Mouse (Mus musculus): ENCODE data around the gene Mlxip. TPM values are rescaled to one million over a fixed set of nuclear protein-coding genes. Genes with fewer than 3 reads are reported as not detected.
A peak's percentile ranks its signal among the peaks of the same experiment; 100 is the strongest.

Gene Mlxip
- polyA plus RNA-seq, 1 experiment from 2014 or later, result 15.2 TPM

- no peaks in the 10 kb centered on the region for H3K27me3 ChIP-seq (replicated peaks; ENCODE audit: control insufficient read depth, insufficient read depth, low read length)
- H3K9ac ChIP-seq (ENCODE audit: low read depth, low read length), result no peak overlapping the region
- 85% methylated on average over 6 of the region's 6 CpGs for whole genome bisulfite sequencing
- H3K36me3 ChIP-seq (ENCODE audit: control insufficient read depth, insufficient read depth, low read length), result peaks cover 42% of the 10 kb centered on the region
- H3K4me3 ChIP-seq (ENCODE audit: low read length), result no peak overlapping the region
- no peak for ATAC-seq
- no peak overlapping the region for H3K4me2 ChIP-seq (ENCODE audit: low read length)
- no peak overlapping the region for H3K27ac ChIP-seq (ENCODE audit: low read depth, low read length)
- no peaks in the 10 kb centered on the region for H3K4me1 ChIP-seq (ENCODE audit: control insufficient read depth, insufficient read depth, low read depth, low read length)
- no peaks in the 10 kb centered on the region for H3K9me3 ChIP-seq (ENCODE audit: control insufficient read depth, low read length)
Measured at GRCm38 (mm10) chr5:123359431-123359830, 35.2 kb upstream of the Mlxip start.

GRCm38 (mm10) chr5:123362911-123363310, 31.7 kb upstream of the Mlxip start:
- peaks cover 26% of the 10 kb centered on the region for H3K36me3 ChIP-seq (ENCODE audit: control insufficient read depth, insufficient read depth, low read length)

DNA sequence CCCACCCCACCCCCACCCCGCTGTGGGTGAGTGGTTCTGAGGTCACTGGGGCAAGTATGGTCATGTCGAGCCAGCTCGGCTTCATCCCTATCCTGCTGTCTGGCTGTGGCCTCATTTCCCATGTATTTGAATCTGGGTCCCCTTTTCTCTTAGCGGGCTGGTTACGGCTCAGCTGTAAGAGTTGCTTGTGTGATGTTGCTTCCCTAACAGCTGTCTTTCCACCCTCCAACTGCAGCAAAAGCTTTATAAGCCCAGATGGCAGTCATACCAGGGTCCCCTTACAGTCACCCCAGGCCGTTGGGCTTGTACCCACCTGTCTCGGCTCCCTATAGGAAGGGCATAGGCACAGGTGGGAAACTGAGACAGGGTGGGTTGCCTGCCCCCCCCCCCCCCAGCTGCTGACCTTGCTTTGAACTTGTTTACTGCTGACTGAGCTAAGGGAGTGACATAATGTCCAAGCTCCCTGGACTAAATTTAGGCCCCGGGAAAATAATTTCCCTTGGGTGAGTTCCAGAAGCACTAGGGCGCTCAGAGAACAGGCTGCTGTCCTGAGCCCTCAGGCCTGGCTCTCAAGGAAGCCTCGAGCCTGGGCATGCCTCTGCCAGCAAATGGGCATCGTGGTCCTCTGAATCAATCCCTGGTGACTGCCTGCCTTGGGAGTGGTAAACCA, 30.2 kb upstream of the Mlxip start:
- Histone ChIP-seq H3K36me3 (ENCODE audit: control insufficient read depth, insufficient read depth, low read length) (peaks cover 25% of the 10 kb centered on the region), H3K4me2 (ENCODE audit: low read length) (no peak overlapping the region), H3K9me3 (ENCODE audit: control insufficient read depth, low read length) (no peaks in the 10 kb centered on the region), H3K4me1 (ENCODE audit: control insufficient read depth, insufficient read depth, low read depth, low read length) (no peaks in the 10 kb centered on the region), H3K9ac (ENCODE audit: low read depth, low read length) (no peak overlapping the region), H3K27ac (ENCODE audit: low read depth, low read length) (peak overlapping the region; percentile 49), H3K4me3 (ENCODE audit: low read length) (no peak overlapping the region), H3K27me3 (replicated peaks; ENCODE audit: control insufficient read depth, insufficient read depth, low read length) (no peaks in the 10 kb centered on the region)
- ATAC-seq, result no peak; the same call in 1 of the 2 replicates
- WGBS, result 79% methylated on average over 11 of the region's 11 CpGs

More at GRCm38 (mm10) chr5:123362911-123363310, 31.7 kb upstream of the Mlxip start:
- no peaks in the 10 kb centered on the region for H3K9me3 ChIP-seq (ENCODE audit: control insufficient read depth, low read length)
- H3K27ac ChIP-seq (ENCODE audit: low read depth, low read length), result no peak overlapping the region
- WGBS, result 86% methylated on average over 4 of the region's 4 CpGs
- H3K4me3 ChIP-seq (ENCODE audit: low read length), result no peak overlapping the region
- no peak overlapping the region for H3K9ac ChIP-seq (ENCODE audit: low read depth, low read length)
- H3K4me2 ChIP-seq (ENCODE audit: low read length), result no peak overlapping the region
- H3K4me1 ChIP-seq (ENCODE audit: control insufficient read depth, insufficient read depth, low read depth, low read length), result no peaks in the 10 kb centered on the region
- no peak for ATAC-seq
- no peaks in the 10 kb centered on the region for H3K27me3 ChIP-seq (replicated peaks; ENCODE audit: control insufficient read depth, insufficient read depth, low read length)

- H3K27me3 ChIP-seq (replicated peaks; ENCODE audit: control insufficient read depth, insufficient read depth, low read length), result no peaks in the 10 kb centered on the region
- 77% methylated on average over 13 of the region's 13 CpGs for WGBS
- H3K9ac ChIP-seq (ENCODE audit: low read depth, low read length), result no peak overlapping the region
- H3K4me3 ChIP-seq (ENCODE audit: low read length), result no peak overlapping the region
- H3K36me3 ChIP-seq (ENCODE audit: control insufficient read depth, insufficient read depth, low read length), result peaks cover 43% of the 10 kb centered on the region
- H3K4me2 ChIP-seq (ENCODE audit: low read length), result no peak overlapping the region
- no peak overlapping the region for H3K27ac ChIP-seq (ENCODE audit: low read depth, low read length)
- no peaks in the 10 kb centered on the region for H3K4me1 ChIP-seq (ENCODE audit: control insufficient read depth, insufficient read depth, low read depth, low read length)
- no peak; the same call in 1 of the 2 replicates for ATAC-seq
- H3K9me3 ChIP-seq (ENCODE audit: control insufficient read depth, low read length), result no peaks in the 10 kb centered on the region
Measured at GRCm38 (mm10) chr5:123368869-123369488, 25.6 kb upstream of the Mlxip start.

DNA sequence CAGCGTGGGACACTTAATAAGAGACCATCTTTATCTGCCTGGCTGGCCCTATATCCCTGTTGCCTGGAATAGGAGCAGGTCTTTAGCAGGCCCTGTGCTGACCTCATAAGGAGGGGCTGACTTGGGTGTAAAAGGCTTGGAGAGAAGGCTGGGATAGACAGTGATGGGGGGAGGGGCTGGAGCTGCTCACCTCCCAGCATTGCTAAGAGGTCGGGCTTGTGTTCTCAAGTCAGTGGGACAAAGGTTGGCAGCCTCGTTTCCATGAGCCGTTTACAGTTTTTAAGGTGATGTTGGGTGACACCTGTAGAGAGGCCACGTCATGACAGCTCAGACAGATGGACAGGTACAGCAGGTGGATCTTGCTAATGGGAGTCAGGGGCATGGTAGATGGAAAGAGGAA, 24.5 kb upstream of the Mlxip start:
- no peaks in the 10 kb centered on the region for H3K27me3 ChIP-seq (replicated peaks; ENCODE audit: control insufficient read depth, insufficient read depth, low read length)
- no peak for ATAC-seq
- no peak overlapping the region for H3K4me3 ChIP-seq (ENCODE audit: low read length)
- no peak overlapping the region for H3K4me2 ChIP-seq (ENCODE audit: low read length)
- H3K36me3 ChIP-seq (ENCODE audit: control insufficient read depth, insufficient read depth, low read length), result peaks cover 43% of the 10 kb centered on the region
- WGBS, result 91% methylated on average over 5 of the region's 5 CpGs
- H3K9ac ChIP-seq (ENCODE audit: low read depth, low read length), result no peak overlapping the region
- H3K9me3 ChIP-seq (ENCODE audit: control insufficient read depth, low read length), result no peaks in the 10 kb centered on the region
- H3K27ac ChIP-seq (ENCODE audit: low read depth, low read length), result no peak overlapping the region
- no peaks in the 10 kb centered on the region for H3K4me1 ChIP-seq (ENCODE audit: control insufficient read depth, insufficient read depth, low read depth, low read length)

- Histone ChIP-seq H3K9ac (ENCODE audit: low read depth, low read length) (no peak overlapping the region), H3K9me3 (ENCODE audit: control insufficient read depth, low read length) (no peaks in the 10 kb centered on the region), H3K4me3 (ENCODE audit: low read length) (no peak overlapping the region), H3K36me3 (ENCODE audit: control insufficient read depth, insufficient read depth, low read length) (peaks cover 29% of the 10 kb centered on the region), H3K4me2 (ENCODE audit: low read length) (no peak overlapping the region), H3K4me1 (ENCODE audit: control insufficient read depth, insufficient read depth, low read depth, low read length) (no peaks in the 10 kb centered on the region; the same call in 1 of the 2 replicates), H3K27me3 (replicated peaks; ENCODE audit: control insufficient read depth, insufficient read depth, low read length) (no peaks in the 10 kb centered on the region), H3K27ac (ENCODE audit: low read depth, low read length) (no peak overlapping the region)
- WGBS, result 96% methylated on average over 10 of the region's 10 CpGs
- ATAC-seq, result no peak
Measured at GRCm38 (mm10) chr5:123375262-123375661, 19.3 kb upstream of the Mlxip start.

GRCm38 (mm10) chr5:123375793-123376452, 18.7 kb upstream of the Mlxip start:
- no peaks in the 10 kb centered on the region; the same call in 1 of the 2 replicates for H3K4me1 ChIP-seq (ENCODE audit: control insufficient read depth, insufficient read depth, low read depth, low read length)
- 0 out of 2 replicates have a peak overlapping the region, but pooled peaks have one; percentile 34 for H3K27ac ChIP-seq (ENCODE audit: low read depth, low read length)
- no peak overlapping the region for H3K4me3 ChIP-seq (ENCODE audit: low read length)
- peaks cover 23% of the 10 kb centered on the region for H3K36me3 ChIP-seq (ENCODE audit: control insufficient read depth, insufficient read depth, low read length)
- no peaks in the 10 kb centered on the region for H3K9me3 ChIP-seq (ENCODE audit: control insufficient read depth, low read length)
- 89% methylated on average over 6 of the region's 6 CpGs for WGBS
- H3K4me2 ChIP-seq (ENCODE audit: low read length), result no peak overlapping the region
- no peaks in the 10 kb centered on the region for H3K27me3 ChIP-seq (replicated peaks; ENCODE audit: control insufficient read depth, insufficient read depth, low read length)
- no peak for ATAC-seq
- H3K9ac ChIP-seq (ENCODE audit: low read depth, low read length), result no peak overlapping the region

DNA sequence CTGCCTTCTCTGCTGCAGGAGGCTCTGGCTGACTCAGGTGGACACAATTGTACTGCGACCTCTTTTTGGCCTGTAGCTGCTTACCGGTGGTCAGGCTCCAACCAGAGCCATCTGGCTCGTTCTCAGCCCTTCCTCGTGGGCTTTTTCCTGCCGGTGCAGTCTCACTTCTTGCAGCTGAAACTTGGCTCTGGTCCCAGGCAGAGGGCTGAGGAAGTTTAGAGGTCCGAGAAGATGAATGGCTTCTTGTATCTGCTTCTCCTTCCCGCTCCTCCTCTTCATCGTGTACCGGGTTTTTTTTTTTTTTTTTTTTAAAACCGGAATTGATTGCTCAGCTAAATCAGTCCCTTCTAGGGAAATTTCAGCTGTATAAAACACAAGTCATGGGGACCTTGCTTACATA, 18.0 kb upstream of the Mlxip start:
- no peaks in the 10 kb centered on the region; the same call in 1 of the 2 replicates for H3K4me1 ChIP-seq (ENCODE audit: control insufficient read depth, insufficient read depth, low read depth, low read length)
- H3K9me3 ChIP-seq (ENCODE audit: control insufficient read depth, low read length), result no peaks in the 10 kb centered on the region
- WGBS, result 21% methylated on average over 10 of the region's 10 CpGs
- peak; percentile 56 for ATAC-seq
- H3K27me3 ChIP-seq (replicated peaks; ENCODE audit: control insufficient read depth, insufficient read depth, low read length), result no peaks in the 10 kb centered on the region
- H3K9ac ChIP-seq (ENCODE audit: low read depth, low read length), result no peak overlapping the region; the same call in 1 of the 2 replicates
- no peak overlapping the region for H3K4me2 ChIP-seq (ENCODE audit: low read length)
- no peak overlapping the region for H3K4me3 ChIP-seq (ENCODE audit: low read length)
- peaks cover 16% of the 10 kb centered on the region for H3K36me3 ChIP-seq (ENCODE audit: control insufficient read depth, insufficient read depth, low read length)
- H3K27ac ChIP-seq (ENCODE audit: low read depth, low read length), result 0 out of 2 replicates have a peak overlapping the region, but pooled peaks have one; percentile 34
